Mouse (Mus musculus) testis, adult 2 months (tissue): ENCODE measurements at regions not wholly inside any gene's neighbourhood (a gene's known extent, or its start where the extent isn't known, plus 50 kb on each side); places are given as distances from the start of the nearest gene placed in this dataset.

ENCODE experiments used
- CTCF ChIP-seq: fragments of 200-500 bp; IDR thresholded peaks from 2 replicates; pipeline ENCODE4 v1.5.1; 2012; ENCODE audit warnings: low read depth, mild to moderate bottlenecking, inconsistent platforms, low read length, moderate library complexity; ENCODE audit not compliant: control insufficient read depth, insufficient read depth, insufficient replicate concordance
- POLR2A ChIP-seq: fragments of 200-500 bp; IDR thresholded peaks from 2 replicates; pipeline ENCODE4 v1.6.1; 2012; ENCODE audit warnings: low read depth, mild to moderate bottlenecking, inconsistent platforms, low read length, moderate library complexity; ENCODE audit not compliant: control insufficient read depth

GRCm38 (mm10) chr13:71676081-71676624 lies 287.4 kb downstream of the Irx1 start:
- TF ChIP-seq CTCF = no peak
- TF ChIP-seq POLR2A = no peak
